Mouse (Mus musculus): ENCODE results near the gene Sema3b. TPM values are rescaled to one million over a fixed set of nuclear protein-coding genes. Genes with fewer than 3 reads are reported as not detected.

Sema3b gene
- polyA plus RNA-seq, 1 experiment from 2014 or later = 3.2 TPM

DNA sequence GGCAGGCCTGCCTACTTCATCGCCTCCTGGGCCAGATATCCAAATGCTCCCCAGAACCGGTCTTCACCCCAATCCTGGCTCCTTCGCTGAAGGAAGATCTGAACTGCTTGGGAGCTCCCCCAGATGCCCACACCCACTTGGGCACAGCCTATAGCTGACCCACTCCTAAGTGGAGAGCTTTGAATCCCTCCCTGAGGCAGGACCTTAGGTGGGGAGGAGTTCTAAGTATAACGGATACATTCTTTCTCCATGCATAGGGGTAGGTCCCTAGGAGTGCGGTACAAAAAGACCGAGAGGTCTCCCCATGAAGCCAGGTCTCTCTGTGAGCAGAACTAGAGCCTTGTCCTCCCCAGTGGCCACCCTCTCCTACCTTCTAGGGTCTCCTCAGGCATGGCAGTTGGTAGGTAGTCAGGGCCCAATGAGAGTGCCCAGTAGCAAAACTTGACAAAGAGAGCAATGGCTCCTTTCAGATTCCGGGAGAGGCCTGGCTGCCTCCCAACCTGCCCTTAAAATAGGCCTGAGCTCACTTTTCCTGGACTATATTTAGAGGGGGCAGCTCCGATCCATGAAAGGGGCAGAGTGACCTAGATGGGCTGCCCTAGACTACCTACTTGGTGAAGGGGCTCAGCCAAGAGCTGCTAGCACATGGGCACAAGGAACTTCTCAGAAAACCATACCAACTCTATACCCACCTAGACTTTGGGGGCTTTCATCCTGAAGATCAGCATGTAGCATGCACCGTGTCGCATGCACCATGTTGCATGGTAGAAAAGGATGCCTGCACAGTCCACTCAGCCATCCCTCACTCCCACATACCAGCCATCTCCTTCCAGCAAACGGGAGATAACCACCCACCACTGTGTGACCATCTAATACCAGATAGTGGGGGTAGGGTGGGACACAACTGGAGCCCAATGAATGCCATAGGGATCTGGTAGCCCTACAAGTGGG is 12.1 kb downstream of the Sema3b start:
- H3K9ac ChIP-seq (replicated peaks; ENCODE audit: low read length) = no peak overlapping the region
- H3K9me3 ChIP-seq (ENCODE audit: control insufficient read depth, low read length) = no peaks in the 10 kb centered on the region
- H3K4me1 ChIP-seq (ENCODE audit: control insufficient read depth, insufficient read depth, low read length) = no peaks in the 10 kb centered on the region
- WGBS = 90% methylated on average over 11 of the region's 11 CpGs
- H3K4me2 ChIP-seq (ENCODE audit: low read length) = no peak overlapping the region
- no peak overlapping the region for H3K4me3 ChIP-seq (replicated peaks; ENCODE audit: low read depth, low read length)
- H3K27me3 ChIP-seq (ENCODE audit: control insufficient read depth, insufficient read depth, low read length) = no peaks in the 10 kb centered on the region
- peaks cover 20% of the 10 kb centered on the region for H3K36me3 ChIP-seq (ENCODE audit: control insufficient read depth, insufficient read depth, low read length)
- no peak for DNase-seq
- H3K27ac ChIP-seq (replicated peaks; ENCODE audit: low read depth, low read length) = no peak overlapping the region
- no peak for ATAC-seq (ENCODE audit: low FRiP score, low TSS enrichment)

GRCm38 (mm10) chr9:107594281-107595062 is 14.6 kb downstream of the Sema3b start:
- ATAC-seq (ENCODE audit: low FRiP score, low TSS enrichment) (no peak), DNase-seq (no peak)
- Histone ChIP-seq H3K4me2 (ENCODE audit: low read length) (no peak overlapping the region), H3K4me3 (replicated peaks; ENCODE audit: low read depth, low read length) (no peak overlapping the region), H3K36me3 (ENCODE audit: control insufficient read depth, insufficient read depth, low read length) (peaks cover 42% of the 10 kb centered on the region), H3K4me1 (ENCODE audit: control insufficient read depth, insufficient read depth, low read length) (no peaks in the 10 kb centered on the region), H3K9me3 (ENCODE audit: control insufficient read depth, low read length) (no peaks in the 10 kb centered on the region), H3K27ac (replicated peaks; ENCODE audit: low read depth, low read length) (no peak overlapping the region), H3K9ac (replicated peaks; ENCODE audit: low read length) (no peak overlapping the region), H3K27me3 (ENCODE audit: control insufficient read depth, insufficient read depth, low read length) (no peaks in the 10 kb centered on the region)
- 79% methylated on average over 8 of the region's 8 CpGs for whole genome bisulfite sequencing

GRCm38 (mm10) chr9:107593101-107593976 is 15.7 kb downstream of the Sema3b start:
- Histone ChIP-seq H3K4me2 (ENCODE audit: low read length) (no peak overlapping the region), H3K4me1 (ENCODE audit: control insufficient read depth, insufficient read depth, low read length) (peaks cover 4% of the 10 kb centered on the region), H3K36me3 (ENCODE audit: control insufficient read depth, insufficient read depth, low read length) (peaks cover 42% of the 10 kb centered on the region), H3K9me3 (ENCODE audit: control insufficient read depth, low read length) (no peaks in the 10 kb centered on the region), H3K9ac (replicated peaks; ENCODE audit: low read length) (no peak overlapping the region), H3K27me3 (ENCODE audit: control insufficient read depth, insufficient read depth, low read length) (no peaks in the 10 kb centered on the region), H3K27ac (replicated peaks; ENCODE audit: low read depth, low read length) (no peak overlapping the region), H3K4me3 (replicated peaks; ENCODE audit: low read depth, low read length) (no peak overlapping the region)
- DNase-seq (no peak), ATAC-seq (ENCODE audit: low FRiP score, low TSS enrichment) (no peak)
- 83% methylated on average over 11 of the region's 11 CpGs for WGBS

DNA sequence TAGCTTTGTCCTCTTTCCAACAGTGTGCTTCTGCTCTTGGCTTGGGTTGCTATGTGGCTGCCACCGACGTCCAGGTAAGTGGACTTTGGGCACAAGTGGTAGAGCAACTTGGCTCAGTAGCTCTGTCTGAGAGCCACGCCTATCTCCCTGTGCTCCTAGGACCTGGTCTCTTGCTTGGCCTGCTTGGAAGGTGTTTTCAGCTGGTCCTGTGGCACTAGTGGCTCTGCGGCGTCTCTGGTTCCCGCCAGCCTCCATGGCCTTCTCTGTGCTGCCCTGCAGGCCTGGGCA is 18.3 kb downstream of the Sema3b start:
- 95% methylated on average over 6 of the region's 6 CpGs for WGBS
- no peaks in the 10 kb centered on the region for H3K27me3 ChIP-seq (ENCODE audit: control insufficient read depth, insufficient read depth, low read length)
- H3K4me2 ChIP-seq (ENCODE audit: low read length) = no peak overlapping the region
- H3K9ac ChIP-seq (replicated peaks; ENCODE audit: low read length) = no peak overlapping the region
- no peak overlapping the region for H3K27ac ChIP-seq (replicated peaks; ENCODE audit: low read depth, low read length)
- ATAC-seq (ENCODE audit: low FRiP score, low TSS enrichment) = no peak
- peaks cover 42% of the 10 kb centered on the region for H3K36me3 ChIP-seq (ENCODE audit: control insufficient read depth, insufficient read depth, low read length)
- H3K4me1 ChIP-seq (ENCODE audit: control insufficient read depth, insufficient read depth, low read length) = peaks cover 9% of the 10 kb centered on the region
- DNase-seq = no peak
- H3K4me3 ChIP-seq (replicated peaks; ENCODE audit: low read depth, low read length) = no peak overlapping the region
- H3K9me3 ChIP-seq (ENCODE audit: control insufficient read depth, low read length) = no peaks in the 10 kb centered on the region

GRCm38 (mm10) chr9:107590058-107590772 is 18.8 kb downstream of the Sema3b start:
- 91% methylated on average over 25 of the region's 25 CpGs for WGBS
- Histone ChIP-seq H3K4me1 (ENCODE audit: control insufficient read depth, insufficient read depth, low read length) (peaks cover 9% of the 10 kb centered on the region), H3K27ac (replicated peaks; ENCODE audit: low read depth, low read length) (no peak overlapping the region), H3K4me2 (ENCODE audit: low read length) (no peak overlapping the region), H3K4me3 (replicated peaks; ENCODE audit: low read depth, low read length) (no peak overlapping the region), H3K36me3 (ENCODE audit: control insufficient read depth, insufficient read depth, low read length) (peaks cover 42% of the 10 kb centered on the region), H3K27me3 (ENCODE audit: control insufficient read depth, insufficient read depth, low read length) (no peaks in the 10 kb centered on the region), H3K9me3 (ENCODE audit: control insufficient read depth, low read length) (no peaks in the 10 kb centered on the region), H3K9ac (replicated peaks; ENCODE audit: low read length) (no peak overlapping the region)
- ATAC-seq (ENCODE audit: low FRiP score, low TSS enrichment) = no peak
- DNase-seq = no peak

- Histone ChIP-seq H3K4me1 (ENCODE audit: control insufficient read depth, insufficient read depth, low read length) (peaks cover 9% of the 10 kb centered on the region), H3K9ac (replicated peaks; ENCODE audit: low read length) (peak overlapping the region; percentile 54), H3K27me3 (ENCODE audit: control insufficient read depth, insufficient read depth, low read length) (no peaks in the 10 kb centered on the region), H3K36me3 (ENCODE audit: control insufficient read depth, insufficient read depth, low read length) (peaks cover 41% of the 10 kb centered on the region), H3K4me2 (ENCODE audit: low read length) (peak overlapping the region; percentile 89), H3K4me3 (replicated peaks; ENCODE audit: low read depth, low read length) (peak overlapping the region; percentile 65), H3K9me3 (ENCODE audit: control insufficient read depth, low read length) (no peaks in the 10 kb centered on the region), H3K27ac (replicated peaks; ENCODE audit: low read depth, low read length) (no peak overlapping the region)
- ATAC-seq (ENCODE audit: low FRiP score, low TSS enrichment) = peak; percentile 19; the same call in 1 of the 2 replicates
- DNase-seq = peak; percentile 56
- WGBS = 6% methylated on average over 33 of the region's 33 CpGs
These were observed 21.0 kb downstream of the Sema3b start for GRCm38 (mm10) chr9:107587833-107588639.

GRCm38 (mm10) chr9:107586974-107587832 is 21.8 kb downstream of the Sema3b start, which contains the start of gene Ifrd2:
Gene Ifrd2, plus strand, starts transcription at chr9:107587642.
- H3K4me3 ChIP-seq (replicated peaks; ENCODE audit: low read depth, low read length) = peak within 1 kb of the TSS; percentile 65
- peaks cover 9% of the 10 kb centered on the region for H3K4me1 ChIP-seq (ENCODE audit: control insufficient read depth, insufficient read depth, low read length)
- no peak within 1 kb of the TSS for H3K27ac ChIP-seq (replicated peaks; ENCODE audit: low read depth, low read length)
- ATAC-seq (ENCODE audit: low FRiP score, low TSS enrichment) (peak; percentile 97), DNase-seq (peak; percentile 99)
- H3K9ac ChIP-seq (replicated peaks; ENCODE audit: low read length) = peak within 1 kb of the TSS; percentile 54
- no peaks in the 10 kb centered on the region for H3K27me3 ChIP-seq (ENCODE audit: control insufficient read depth, insufficient read depth, low read length)
- H3K36me3 ChIP-seq (ENCODE audit: control insufficient read depth, insufficient read depth, low read length) = peaks cover 36% of the 10 kb centered on the region
- no peaks in the 10 kb centered on the region for H3K9me3 ChIP-seq (ENCODE audit: control insufficient read depth, low read length)
- WGBS = 14% methylated on average over 46 of the region's 46 CpGs
- H3K4me2 ChIP-seq (ENCODE audit: low read length) = peak within 1 kb of the TSS; percentile 89
